Mouse (Mus musculus): ENCODE measurements around the gene Ascc3. TPM values are rescaled to one million over a fixed set of nuclear protein-coding genes. Genes with fewer than 3 reads are reported as not detected.
A peak's percentile ranks its signal among the peaks of the same experiment; 100 is the strongest.

The Ascc3 gene
- total RNA-seq, 1 experiment from 2014 or later, result 41.5 TPM

DNA sequence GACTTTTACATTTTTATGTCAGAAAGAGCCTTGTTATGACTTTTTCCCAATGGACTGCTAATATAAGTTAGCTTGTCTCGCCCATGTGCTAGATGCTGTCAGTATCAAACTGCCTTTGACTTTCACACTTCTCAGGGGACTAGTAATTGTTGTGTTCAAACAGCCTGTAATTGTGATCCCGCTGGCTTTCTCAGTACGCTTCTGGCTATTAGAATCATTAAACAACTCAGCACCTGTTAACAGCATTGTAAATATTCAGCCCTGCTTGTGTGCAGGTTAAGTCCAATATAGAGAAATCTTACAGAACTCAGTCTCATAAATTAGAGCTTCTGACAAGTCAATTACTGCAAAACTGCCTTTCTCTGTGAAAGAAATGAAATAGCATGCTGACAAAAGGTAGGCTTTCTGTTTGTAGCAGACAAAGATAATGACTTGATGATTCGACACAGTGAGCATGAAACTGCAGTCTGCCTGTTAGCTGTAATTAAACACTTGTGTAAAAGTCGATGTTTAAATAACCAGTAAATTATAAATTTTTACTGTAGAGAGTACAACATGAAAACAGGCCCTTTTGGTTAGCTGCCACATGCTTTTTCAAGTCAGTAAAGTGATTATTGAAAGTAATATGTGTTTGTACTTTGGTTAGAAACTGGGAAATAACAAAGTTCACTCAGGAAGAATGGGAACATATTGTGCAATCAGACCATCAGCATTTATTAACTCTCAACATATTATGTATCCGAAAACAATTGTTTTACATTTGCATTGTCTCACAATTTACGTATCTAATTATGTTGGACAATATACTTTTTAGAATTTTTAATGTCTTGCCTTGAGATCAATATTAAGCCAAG is 171.2 kb downstream of the Ascc3 start:
- DNase-seq, result no peak

DNA sequence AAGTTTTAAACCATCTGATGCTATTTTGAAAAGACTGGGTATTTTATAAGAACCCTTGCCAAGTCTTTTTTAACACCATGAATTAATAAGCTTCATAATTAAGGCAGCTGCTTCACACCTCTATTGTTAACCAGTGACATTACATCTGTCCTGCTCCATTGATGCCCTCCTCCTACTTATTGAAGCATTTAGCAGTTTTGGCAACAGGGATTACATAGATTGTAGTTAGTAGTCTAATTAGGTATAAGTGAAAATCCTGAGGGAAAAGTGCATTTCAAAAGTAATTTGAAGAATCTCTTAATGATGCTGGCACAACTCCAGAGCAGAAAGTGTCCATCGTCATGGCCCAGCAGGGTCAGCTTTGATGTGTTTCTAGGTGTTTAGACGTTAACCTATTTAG is 180.3 kb downstream of the Ascc3 start:
- no peak for DNase-seq

DNA sequence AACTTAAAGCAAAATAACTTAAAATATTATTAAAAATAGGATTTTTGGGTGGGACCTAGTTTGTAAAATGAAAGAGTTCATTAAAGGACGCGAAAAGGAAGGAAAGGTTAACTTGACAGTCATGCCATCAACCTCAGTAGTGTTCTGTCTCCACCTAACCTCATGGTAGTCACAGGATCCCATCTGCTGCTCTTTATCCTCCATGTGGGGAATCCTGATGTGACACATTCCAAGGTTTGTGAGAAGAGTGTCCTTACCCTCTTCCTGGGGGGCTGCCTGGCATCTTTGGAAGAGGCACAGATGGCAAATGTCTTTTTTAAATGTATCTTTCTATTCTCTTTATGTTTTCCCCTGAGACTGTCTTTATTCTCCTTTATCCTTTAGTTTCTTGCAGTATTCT is 181.4 kb downstream of the Ascc3 start:
- no peak for DNase-seq

DNA sequence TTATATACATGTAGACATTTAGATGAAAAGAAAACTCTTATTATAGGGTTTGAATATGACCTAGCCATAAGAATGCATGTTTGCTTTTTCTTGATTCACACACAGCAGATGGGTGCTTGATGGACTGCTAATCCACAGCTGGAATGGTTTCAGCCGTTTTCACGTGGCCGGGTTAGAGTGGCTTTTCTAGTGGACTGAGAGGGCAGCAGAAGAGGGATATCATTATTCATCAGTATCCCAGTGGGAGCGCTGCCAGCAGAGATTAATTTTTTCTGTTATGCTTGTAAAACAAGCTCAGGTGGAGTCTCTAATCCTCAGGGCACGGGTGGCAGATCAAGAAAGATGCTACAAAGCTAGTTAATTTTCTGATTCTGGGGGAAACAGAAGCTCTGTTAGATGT is 200.4 kb downstream of the Ascc3 start:
- DNase-seq, result no peak

DNA sequence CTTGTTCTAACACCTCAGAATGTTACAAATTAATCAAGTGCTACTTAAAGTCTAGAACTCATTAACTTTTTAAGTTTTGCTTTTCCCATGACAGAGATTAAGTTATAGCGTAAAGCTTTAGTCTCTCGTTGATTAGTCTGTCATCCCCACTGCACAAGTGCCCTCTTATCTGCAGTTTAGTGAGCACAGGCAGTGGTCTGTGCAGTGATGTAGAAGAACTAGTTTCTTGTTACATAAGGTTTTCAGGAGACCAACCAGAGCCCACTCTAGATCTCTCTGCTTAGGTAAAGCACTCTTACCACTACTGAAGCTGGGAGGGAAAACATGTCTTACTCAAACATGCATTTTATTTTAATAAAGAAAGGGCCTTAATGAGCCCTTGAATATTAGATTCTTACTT is 209.1 kb downstream of the Ascc3 start:
- DNase-seq, result no peak

DNA sequence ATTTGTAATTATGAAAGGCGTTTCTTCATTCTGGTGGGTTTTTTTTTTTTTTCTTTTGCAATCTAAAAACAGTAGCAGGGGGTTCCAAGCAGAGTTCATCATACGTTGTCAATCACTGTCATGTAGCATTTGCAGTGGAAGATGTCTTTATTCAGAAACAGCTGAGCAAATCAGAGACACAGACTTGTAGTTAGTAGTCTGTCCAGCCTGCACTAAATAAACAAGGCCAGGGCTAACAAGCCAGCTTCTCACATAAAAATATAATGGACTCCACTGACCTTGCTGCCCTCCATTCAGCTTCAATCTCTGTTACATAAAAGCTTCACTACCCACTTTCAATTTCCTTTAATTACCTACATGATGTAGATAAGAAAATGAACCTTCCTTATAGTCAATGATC is 209.9 kb downstream of the Ascc3 start:
- DNase-seq, result no peak

DNA sequence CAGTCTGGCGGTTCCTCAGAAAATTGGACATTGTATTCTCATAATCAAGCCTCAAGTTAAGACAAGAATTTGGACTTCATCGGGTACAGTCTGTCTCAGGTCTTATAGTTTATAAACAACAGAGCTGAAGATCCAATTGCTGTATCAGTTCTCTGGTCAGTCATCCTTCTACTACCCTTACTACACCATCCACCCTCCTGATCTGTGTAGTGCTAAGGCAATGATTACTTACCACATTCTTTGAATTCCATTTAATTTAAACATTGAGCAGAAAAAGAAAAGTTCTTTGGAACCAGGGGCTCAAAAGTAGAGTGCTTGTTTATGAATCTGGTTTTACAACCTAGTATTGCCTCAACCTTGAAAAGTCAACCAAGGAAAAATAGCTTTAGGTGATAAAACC is 213.7 kb downstream of the Ascc3 start:
- DNase-seq, result no peak

DNA sequence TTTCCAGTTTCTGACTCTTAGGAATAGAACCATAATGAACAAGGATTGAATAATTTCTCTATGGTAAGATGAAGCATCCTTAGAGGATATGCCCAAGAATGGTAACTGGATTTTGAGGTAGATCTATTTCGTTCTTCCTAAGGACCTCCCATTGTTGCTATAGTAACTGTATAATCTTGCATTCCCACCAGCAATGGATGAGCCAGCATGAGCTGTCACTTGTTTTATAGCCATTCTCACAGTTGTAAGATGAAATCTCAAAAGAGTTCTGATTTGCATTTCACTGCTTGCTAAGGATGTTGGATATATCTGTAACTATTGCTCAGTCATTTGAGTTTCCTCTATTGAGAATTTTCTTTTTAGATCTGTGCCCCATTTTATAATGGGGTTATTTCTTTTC is 229.9 kb downstream of the Ascc3 start:
- no peak for DNase-seq

DNA sequence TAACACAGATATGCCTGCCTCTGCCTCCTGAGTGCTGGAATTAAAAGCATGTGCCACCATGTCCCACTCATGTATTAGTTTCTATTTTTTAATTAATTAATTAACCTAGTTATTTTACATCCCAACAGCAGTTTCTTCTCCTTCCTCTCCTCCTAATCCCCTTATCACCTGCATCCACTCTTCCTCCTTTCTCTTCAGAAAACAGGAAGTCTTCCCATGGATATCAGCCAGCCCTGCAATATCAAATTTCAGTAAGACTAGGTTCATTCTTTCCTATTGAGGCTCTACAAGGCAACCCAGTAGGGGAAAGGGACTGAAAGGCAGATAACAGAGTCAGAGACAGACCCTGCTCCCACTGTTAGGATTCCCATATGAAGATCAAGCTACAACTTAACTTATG is 234.4 kb downstream of the Ascc3 start:
- no peak for DNase-seq

DNA sequence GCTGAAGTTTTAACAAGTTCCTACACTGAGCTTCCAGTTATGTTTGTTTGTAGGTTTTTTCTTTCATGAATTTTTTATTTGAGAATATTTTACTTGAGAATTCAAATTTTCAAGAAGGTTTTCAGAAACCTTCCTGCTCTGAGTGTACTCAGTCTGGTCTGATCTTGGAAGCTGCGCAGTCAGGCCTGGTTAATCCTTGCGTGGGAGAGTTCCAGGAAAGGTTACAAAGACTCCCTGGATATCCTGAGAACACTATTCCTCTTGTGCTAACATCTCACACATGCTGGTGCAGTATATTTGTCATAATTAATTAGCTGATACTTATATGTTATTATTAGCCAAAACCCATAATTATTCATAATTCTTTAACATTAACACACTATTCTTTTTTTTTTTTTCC is 242.1 kb downstream of the Ascc3 start:
- no peak for DNase-seq

DNA sequence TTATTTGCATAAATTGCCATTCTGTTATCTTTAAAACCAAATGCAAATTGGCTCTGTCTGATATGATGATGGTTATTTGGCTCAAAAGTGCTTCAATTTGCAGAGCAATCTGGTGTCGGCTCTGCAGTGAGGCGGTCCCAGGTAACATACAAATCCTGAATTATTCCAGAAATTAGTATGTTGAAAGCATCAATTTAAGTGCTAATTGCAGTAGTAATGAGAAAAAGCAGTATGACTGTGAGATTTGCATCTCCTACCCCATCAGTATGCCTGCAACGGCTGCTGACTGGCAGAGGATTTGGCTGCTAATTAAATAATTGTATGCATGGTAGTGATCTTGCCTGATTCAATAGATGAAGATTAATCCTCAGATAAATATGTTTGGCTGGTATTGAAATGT is 250.9 kb downstream of the Ascc3 start:
- no peak for DNase-seq

DNA sequence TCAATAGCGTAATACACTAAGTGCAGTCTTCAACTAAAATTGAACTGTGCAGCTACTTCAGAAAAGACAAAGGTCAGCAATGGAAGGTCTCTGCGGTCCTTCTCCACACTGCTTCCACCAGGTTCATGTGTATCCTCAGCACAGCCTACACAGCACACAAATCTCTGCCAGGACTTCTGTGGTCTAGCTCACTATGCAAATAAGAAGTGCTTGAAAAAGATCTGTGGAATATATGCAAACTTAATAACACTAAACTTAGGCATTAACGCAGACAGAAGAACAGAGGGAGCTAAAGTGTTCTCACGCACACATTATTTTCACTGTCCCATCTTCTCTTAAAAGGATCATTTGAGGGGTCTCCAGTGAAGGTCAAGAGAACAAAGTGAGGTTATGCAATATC is 275.7 kb downstream of the Ascc3 start:
- no peak for DNase-seq

DNA sequence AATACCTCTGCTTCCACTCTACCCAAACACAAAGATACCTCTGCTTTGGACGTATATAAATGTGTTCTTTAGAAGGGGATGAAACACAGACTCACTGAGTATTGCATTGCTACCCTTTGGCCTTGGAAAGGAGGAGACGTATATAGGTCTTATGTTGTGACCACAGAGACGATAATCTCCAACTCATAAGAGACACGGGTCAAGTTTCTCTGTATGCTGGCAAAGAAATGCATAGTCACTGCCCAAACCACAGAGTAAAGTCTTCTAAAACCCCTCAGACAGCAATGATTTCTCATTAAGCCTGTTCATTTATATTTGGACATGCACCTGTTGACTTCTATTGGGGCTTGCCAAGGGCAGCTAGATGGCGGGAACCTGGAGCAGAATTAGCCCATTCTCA is 284.5 kb downstream of the Ascc3 start:
- DNase-seq, result no peak

DNA sequence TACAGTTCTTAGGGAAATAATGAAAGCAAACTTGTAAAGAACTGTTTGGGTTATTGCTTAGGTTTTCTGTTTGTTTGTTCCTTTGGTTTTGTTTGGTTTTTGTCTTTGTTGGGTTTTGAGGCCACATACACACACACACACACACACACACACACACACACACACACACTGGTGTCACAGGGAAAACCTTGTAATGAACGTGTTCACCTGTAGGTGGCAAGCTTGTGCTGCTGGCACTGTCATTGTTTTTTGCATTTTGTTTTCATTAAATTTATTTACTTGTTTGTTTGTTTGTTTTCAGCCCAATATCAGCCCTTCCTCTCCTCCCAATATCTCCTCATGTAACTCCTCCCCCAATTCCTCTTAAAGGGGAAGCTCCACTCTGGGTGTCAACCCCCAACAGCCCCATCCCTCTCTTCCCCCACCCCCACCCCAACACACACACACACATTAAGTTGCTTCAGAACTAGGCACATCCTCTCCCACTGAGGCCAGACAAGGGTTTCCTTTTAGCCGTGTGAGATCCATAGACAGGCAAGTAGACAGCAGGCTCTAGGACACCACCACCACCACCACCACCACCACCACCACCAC is 289.1 kb downstream of the Ascc3 start:
- no peak for DNase-seq

DNA sequence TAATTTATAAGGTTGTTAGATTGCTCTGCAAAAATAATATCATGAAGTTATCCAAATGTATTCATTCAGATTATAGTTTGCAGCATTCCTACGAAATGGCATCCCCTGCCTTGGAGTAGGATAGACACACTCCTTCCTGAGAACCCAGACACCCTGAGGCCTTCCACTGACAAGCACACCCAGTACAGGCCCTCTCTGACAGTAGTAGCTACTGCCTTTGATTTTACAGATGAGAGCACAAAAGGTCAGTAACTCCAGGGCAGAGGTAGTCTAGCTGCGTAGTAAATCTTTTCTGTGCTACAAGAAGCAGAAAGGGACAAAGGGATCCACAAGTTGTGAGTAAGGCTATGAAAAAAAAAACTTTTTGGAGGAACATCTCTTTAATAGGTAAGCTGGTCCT is 289.9 kb downstream of the Ascc3 start:
- DNase-seq, result no peak

DNA sequence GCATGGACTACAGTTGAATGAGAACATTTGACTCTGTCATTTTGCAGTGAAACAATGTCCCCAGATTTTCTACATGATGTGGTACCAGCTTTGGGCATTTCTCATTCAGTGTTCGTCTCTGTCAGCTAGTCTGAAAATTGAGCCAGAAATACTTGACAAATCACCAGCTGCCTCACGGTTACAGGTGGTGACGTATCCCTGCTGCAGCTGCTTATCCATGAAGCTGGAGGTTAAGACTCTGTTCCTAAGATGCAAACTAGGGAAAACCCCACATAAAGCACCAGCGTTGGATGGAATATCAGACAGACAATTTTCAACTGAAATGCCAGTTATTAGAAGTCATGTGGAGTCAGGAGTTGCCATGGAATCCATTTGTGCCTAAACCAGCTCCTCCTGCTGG is 293.8 kb downstream of the Ascc3 start:
- no peak for DNase-seq

DNA sequence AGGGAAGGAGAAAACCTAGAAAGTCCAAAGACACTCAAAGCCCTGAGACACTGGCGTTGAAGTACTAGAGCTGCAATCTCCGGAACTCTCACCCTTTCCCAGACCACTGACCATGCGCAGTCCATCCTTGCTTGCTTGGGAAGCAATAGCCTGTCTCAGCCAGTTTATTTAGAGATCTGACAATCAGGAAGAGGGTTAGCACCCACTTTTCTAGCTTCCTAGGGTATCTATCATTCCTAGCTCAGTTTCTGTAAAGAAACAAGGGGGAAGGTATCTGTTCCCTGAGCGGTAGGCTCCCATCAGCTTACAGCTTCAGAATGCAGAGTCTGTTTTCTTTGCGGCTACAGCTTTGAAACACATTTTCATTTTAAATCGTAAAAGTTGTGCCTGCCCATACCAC is 298.2 kb downstream of the Ascc3 start:
- no peak for DNase-seq

DNA sequence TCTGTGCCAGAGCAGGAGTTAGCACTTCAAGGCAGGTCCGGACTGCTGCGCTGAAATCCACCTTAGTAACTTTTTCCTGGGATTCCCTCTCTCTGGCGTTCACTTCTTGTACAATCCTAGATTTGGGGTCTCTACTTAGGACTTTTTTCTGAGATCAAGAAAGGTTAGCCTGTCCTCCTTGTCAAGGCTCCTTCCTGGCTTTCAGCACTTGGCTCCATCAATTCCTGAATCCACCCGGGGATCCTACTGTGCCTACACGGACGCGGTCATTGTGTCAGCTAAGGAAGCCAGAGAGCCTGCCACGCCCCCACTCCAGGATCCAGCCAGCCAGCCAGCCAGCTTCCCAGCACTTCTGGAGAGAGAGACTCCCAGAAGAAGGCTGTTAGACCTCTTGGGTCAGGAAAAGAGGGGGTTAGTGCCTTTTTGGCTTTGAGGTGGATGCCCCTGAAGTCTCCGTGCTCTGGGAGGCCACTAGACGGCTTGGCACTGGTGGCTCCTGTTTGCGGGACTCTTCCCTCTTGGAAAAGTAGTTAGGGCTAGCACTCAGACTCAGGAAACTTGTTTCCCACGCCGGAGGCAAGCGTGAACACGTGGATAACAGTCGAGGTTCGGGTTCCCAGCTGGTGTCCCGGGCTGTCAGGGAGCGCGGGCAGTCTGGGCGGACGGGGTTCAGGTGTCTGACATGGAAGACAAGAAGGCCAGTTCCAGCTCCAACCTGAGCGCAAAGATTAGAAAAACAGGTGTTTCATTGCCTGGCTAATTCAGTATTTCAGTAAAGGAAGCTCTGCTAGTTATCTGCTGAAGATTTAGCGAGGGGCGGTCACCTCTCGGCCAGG is 299.6 kb downstream of the Ascc3 start:
- DNase-seq, result no peak

DNA sequence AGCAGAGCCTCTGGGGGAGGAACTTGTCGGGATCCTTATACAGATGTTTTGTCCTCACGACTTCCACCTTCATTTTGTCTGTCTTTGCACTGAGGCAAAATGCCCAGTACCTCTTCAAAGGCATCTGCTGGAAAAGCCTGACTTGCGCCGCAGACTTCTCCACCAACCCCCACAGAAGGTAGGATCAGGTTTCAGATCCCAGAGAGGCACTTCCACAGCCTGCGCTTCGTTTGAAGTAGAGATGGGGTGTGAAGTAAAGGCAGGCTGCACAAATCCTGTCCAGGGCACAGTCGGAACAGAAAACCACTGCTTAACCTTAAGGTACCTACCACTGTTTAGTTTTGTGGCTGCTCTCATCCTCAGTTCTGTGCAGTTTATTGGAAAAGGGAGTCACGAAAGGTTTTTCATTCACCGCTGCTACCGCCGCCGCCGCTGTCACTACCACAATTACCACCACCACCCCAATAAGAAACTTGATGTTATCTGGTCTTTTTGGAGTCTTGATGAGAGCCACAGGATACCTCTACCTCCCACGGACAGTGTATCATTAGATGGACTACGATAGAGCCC is 300.4 kb downstream of the Ascc3 start:
- no peak for DNase-seq

DNA sequence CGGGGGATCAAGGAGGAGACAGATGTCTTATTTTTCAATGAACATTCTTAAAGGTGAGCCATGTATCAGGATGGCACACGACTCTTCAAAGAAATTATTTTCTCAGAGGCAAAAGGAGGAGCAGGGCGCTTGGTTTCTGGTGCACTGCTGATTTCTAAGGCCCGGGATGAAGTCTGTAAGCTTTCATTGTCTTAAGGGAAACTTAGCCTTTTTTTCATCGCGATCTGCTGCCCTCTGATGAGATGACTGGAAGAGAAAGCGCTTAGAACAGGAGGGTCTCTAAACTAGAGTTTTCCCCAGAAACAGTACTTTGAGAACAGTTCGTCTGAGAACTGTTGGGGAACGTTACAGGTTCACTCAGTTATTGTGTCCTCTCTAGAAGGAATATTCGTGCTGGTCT is 301.1 kb downstream of the Ascc3 start:
- no peak for DNase-seq

DNA sequence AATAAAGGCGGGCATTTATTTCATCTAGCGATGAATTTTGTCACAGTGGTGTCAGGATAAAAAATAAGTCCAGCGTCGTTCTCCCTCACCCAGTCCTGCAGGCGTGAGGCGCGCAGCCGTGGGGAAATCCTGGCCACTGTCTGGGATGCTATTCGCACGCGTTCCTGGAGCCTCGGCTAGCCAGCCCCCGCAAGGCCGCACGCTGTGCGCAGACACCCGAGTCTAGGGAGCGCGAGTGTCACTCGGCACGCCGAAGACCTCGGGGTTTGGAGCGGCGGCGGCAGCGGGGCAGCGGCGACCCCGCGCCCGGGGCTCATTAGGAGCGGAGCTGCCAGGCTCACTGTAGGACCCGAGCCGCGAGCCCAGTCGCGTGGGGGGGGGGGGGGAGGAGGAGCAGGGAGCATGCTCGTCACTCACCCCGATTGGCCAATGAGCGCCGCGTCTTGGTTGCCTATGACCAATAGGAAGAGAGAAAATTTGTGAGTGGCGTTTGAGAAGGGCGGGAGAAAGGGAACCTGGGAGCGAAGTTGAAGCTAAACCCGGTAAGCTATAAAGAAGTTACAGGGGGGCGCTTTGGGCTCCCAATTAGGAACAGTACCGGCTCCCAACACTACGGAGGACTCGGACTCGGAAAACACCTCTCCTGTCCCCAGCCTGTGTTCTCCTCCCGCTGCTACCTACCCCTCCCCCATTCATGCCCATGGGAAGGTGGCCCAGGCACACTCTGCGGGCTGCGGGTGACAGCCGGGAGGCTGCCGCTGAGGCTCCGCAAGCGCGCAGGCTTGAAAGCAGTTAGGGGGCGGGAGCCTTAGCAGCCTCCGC is 301.9 kb downstream of the Ascc3 start, which contains the start of gene Sim1:
TSS of gene Sim1 (plus strand) at position 585 of the 822 bp plus-strand sequence.
- DNase-seq, result peak; percentile 60
